In the genomic region with DNA sequence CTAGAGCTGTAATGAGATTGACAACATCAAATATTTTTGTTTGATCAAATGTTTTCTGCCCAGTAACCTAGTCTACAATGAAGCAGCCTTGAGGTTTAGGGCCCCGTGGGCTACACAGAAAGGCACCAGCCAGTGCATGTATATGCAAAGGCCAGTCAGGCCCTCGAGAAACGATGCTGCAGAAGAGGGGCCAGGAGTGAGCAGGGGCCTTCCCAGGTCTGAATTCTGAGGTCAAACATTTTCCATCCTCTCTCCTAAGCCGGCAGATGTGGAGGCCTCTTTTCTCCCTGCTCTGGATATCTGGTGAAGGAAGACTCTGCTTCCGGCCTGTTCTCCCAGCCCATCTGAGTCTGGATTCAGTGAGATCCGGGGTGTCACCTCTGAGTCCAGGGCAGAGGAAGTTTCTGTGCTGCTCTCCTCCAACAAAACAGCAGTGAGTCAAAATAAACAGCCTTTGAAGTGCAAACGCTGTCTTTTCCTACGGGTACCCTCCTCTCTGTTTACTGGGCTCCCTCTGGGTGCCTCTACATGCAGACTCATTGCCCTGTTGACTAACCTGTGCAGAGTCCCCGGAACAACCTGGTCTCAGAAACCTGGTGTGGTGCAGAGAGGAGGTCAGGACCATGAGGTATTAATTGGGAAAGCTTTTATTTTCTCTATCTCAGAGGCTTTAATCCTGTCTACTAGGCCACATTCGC, we compare ENCODE assay signal across 12 mouse cellular contexts. TPM values are rescaled to one million over a fixed set of nuclear protein-coding genes. Genes with fewer than 3 reads are reported as not detected.
A peak's percentile ranks its signal among the peaks of the same experiment; 100 is the strongest.
DNase-seq lines count a peak whose midpoint lies in the region; ATAC-seq lines count a peak whose summit lies in the region.
"Had no signal": no experiment of that assay in that cellular context is flagged by ENCODE, and none has a peak within 500 bp of the region (broad histone marks: within the 10 kb centered on the region; RNA-seq: fewer than 3 reads in every experiment).

No protein-coding gene starts in this region.

- 0 out of 2 replicates have a peak, but pooled peaks have one; percentile 23 for ATAC-seq in embryonic facial prominence, embryonic 11.5 days (replicated peaks; ENCODE audit: insufficient number of reproducible peaks, low FRiP score, low TSS enrichment, low read depth)
- peak; percentile 57 for ATAC-seq in kidney, embryonic 16.5 days (ENCODE audit: low FRiP score, low TSS enrichment)
- ATAC-seq in neural tube, embryonic 14.5 days (ENCODE audit: low read depth), result 0 out of 2 replicates have a peak, but pooled peaks have one; percentile 9
- no peak for ATAC-seq in neural tube, embryonic 15.5 days (ENCODE audit: low FRiP score)

- WGBS in embryonic facial prominence, embryonic 11.5 days, result 23% methylated on average over 10 of the region's 10 CpGs
- 21% methylated on average over 10 of the region's 10 CpGs for WGBS in embryonic facial prominence, embryonic 10.5 days
- WGBS in kidney, embryonic 16.5 days, result 30% methylated on average over 10 of the region's 10 CpGs
- WGBS in neural tube, embryonic 14.5 days, result 24% methylated on average over 10 of the region's 10 CpGs
- 24% methylated on average over 10 of the region's 10 CpGs for WGBS in neural tube, embryonic 15.5 days

- no peak overlapping the region for H3K4me2 ChIP-seq in embryonic facial prominence, embryonic 11.5 days (ENCODE audit: low read depth, low read length)
- H3K4me2 ChIP-seq in kidney, embryonic 16.5 days (replicated peaks; ENCODE audit: low read depth, low read length), result no peak overlapping the region
- H3K4me2 ChIP-seq in neural tube, embryonic 14.5 days (ENCODE audit: low read depth, low read length), result no peak overlapping the region
- no peak overlapping the region for H3K4me2 ChIP-seq in neural tube, embryonic 15.5 days
- H3K4me2 ChIP-seq: liver, embryonic 13.5 days had no signal

- no peak for DNase-seq in embryonic facial prominence, embryonic 11.5 days (ENCODE audit: low spot score)
- DNase-seq in embryonic facial prominence, embryonic 10.5 days (ENCODE audit: low spot score), result no peak
- no peak for DNase-seq in kidney, adult 8-10 months
- DNase-seq in cerebellum, adult 8-10 months, result no peak
- no peak for DNase-seq in adrenal gland, postnatal 36 days

- no peak overlapping the region for H3K27ac ChIP-seq in embryonic facial prominence, embryonic 11.5 days (replicated peaks; ENCODE audit: low read depth, low read length)
- H3K27ac ChIP-seq in embryonic facial prominence, embryonic 10.5 days (replicated peaks), result no peak overlapping the region; the same call in 1 of the 2 replicates
- H3K27ac ChIP-seq in kidney, embryonic 16.5 days (ENCODE audit: low read length), result no peak overlapping the region
- no peak overlapping the region for H3K27ac ChIP-seq in neural tube, embryonic 14.5 days (ENCODE audit: low read depth, low read length)
- H3K27ac ChIP-seq in neural tube, embryonic 15.5 days (replicated peaks), result no peak overlapping the region
- H3K27ac ChIP-seq: heart, adult 2 months; liver, embryonic 13.5 days had no signal

- no peaks in the 10 kb centered on the region for H3K36me3 ChIP-seq in embryonic facial prominence, embryonic 11.5 days (replicated peaks; ENCODE audit: control insufficient read depth, insufficient read depth, low read depth, low read length)
- no peaks in the 10 kb centered on the region for H3K36me3 ChIP-seq in embryonic facial prominence, embryonic 10.5 days (replicated peaks)
- no peaks in the 10 kb centered on the region for H3K36me3 ChIP-seq in kidney, embryonic 16.5 days (ENCODE audit: insufficient read depth, low read length)
- no peaks in the 10 kb centered on the region for H3K36me3 ChIP-seq in neural tube, embryonic 14.5 days (ENCODE audit: control insufficient read depth, insufficient read depth, low read length)
- no peaks in the 10 kb centered on the region for H3K36me3 ChIP-seq in neural tube, embryonic 15.5 days
- H3K36me3 ChIP-seq: liver, embryonic 13.5 days had no signal

- no peaks in the 10 kb centered on the region for H3K27me3 ChIP-seq in embryonic facial prominence, embryonic 11.5 days (ENCODE audit: control insufficient read depth, insufficient read depth, low read length)
- H3K27me3 ChIP-seq in embryonic facial prominence, embryonic 10.5 days (replicated peaks; ENCODE audit: low read depth, poor library complexity, severe bottlenecking), result 0 out of 2 replicates have a peak, but pooled peaks cover 11% of the 10 kb centered on the region
- no peaks in the 10 kb centered on the region for H3K27me3 ChIP-seq in kidney, embryonic 16.5 days (ENCODE audit: insufficient read depth, low read length)
- no peaks in the 10 kb centered on the region for H3K27me3 ChIP-seq in neural tube, embryonic 14.5 days (ENCODE audit: control insufficient read depth, insufficient read depth, low read length)
- H3K27me3 ChIP-seq in neural tube, embryonic 15.5 days (replicated peaks), result peaks cover 26% of the 10 kb centered on the region

- no peak overlapping the region for H3K9ac ChIP-seq in embryonic facial prominence, embryonic 11.5 days (replicated peaks; ENCODE audit: low read length)
- H3K9ac ChIP-seq in kidney, embryonic 16.5 days (replicated peaks; ENCODE audit: low read length), result no peak overlapping the region
- no peak overlapping the region for H3K9ac ChIP-seq in neural tube, embryonic 14.5 days (replicated peaks; ENCODE audit: low read depth, low read length)
- H3K9ac ChIP-seq in neural tube, embryonic 15.5 days (replicated peaks), result no peak overlapping the region
- H3K9ac ChIP-seq: liver, embryonic 13.5 days had no signal

- no peak overlapping the region for H3K4me3 ChIP-seq in embryonic facial prominence, embryonic 11.5 days (ENCODE audit: low read depth, low read length)
- H3K4me3 ChIP-seq in embryonic facial prominence, embryonic 10.5 days, result no peak overlapping the region
- H3K4me3 ChIP-seq in kidney, embryonic 16.5 days (ENCODE audit: low read length), result no peak overlapping the region
- no peak overlapping the region for H3K4me3 ChIP-seq in neural tube, embryonic 14.5 days (ENCODE audit: low read depth, low read length)
- no peak overlapping the region for H3K4me3 ChIP-seq in neural tube, embryonic 15.5 days (replicated peaks)
- H3K4me3 ChIP-seq: heart, adult 2 months; liver, embryonic 13.5 days had no signal

- H3K4me1 ChIP-seq in embryonic facial prominence, embryonic 11.5 days (ENCODE audit: control insufficient read depth, insufficient read depth, low read length), result no peaks in the 10 kb centered on the region
- H3K4me1 ChIP-seq in embryonic facial prominence, embryonic 10.5 days, result peaks cover 23% of the 10 kb centered on the region
- no peaks in the 10 kb centered on the region for H3K4me1 ChIP-seq in kidney, embryonic 16.5 days (ENCODE audit: insufficient read depth, low read length)
- no peaks in the 10 kb centered on the region for H3K4me1 ChIP-seq in neural tube, embryonic 14.5 days (ENCODE audit: control insufficient read depth, insufficient read depth, low read length)
- H3K4me1 ChIP-seq in neural tube, embryonic 15.5 days, result peaks cover 3% of the 10 kb centered on the region; the same call in 1 of the 2 replicates
- H3K4me1 ChIP-seq: liver, embryonic 13.5 days had no signal

- H3K9me3 ChIP-seq in embryonic facial prominence, embryonic 11.5 days (replicated peaks; ENCODE audit: control insufficient read depth, low read length), result no peaks in the 10 kb centered on the region
- H3K9me3 ChIP-seq in embryonic facial prominence, embryonic 10.5 days, result no peaks in the 10 kb centered on the region
- no peaks in the 10 kb centered on the region for H3K9me3 ChIP-seq in kidney, embryonic 16.5 days (ENCODE audit: low read length)
- no peaks in the 10 kb centered on the region for H3K9me3 ChIP-seq in neural tube, embryonic 14.5 days (ENCODE audit: control insufficient read depth, low read length)
- no peaks in the 10 kb centered on the region for H3K9me3 ChIP-seq in neural tube, embryonic 15.5 days (replicated peaks)
- H3K9me3 ChIP-seq: liver, embryonic 13.5 days had no signal

RNA-seq across cellular contexts. Expression of a gene that starts 24.0 kb away (rescaled TPM):
- 3.0 and 4.8 TPM in 2 replicates for polyA plus RNA-seq in embryonic facial prominence, embryonic 11.5 days (2014; fragmentation: Nextera tagmentation; extraction: Ambion mirVana)
- polyA plus RNA-seq in embryonic facial prominence, embryonic 10.5 days (2016; fragmentation: Nextera tagmentation; extraction: Ambion mirVana), result 15.8 and 21.0 TPM in 2 replicates
- 1.5 and 1.8 TPM in 2 replicates for polyA plus RNA-seq in kidney, embryonic 16.5 days (2015; fragmentation: Nextera tagmentation; extraction: Ambion mirVana)
- 8.9 and 12.0 TPM in 2 replicates for polyA plus RNA-seq in neural tube, embryonic 14.5 days (2014; fragmentation: Nextera tagmentation; extraction: Ambion mirVana)
- polyA plus RNA-seq in neural tube, embryonic 15.5 days (2015; fragmentation: Nextera tagmentation; extraction: Ambion mirVana), result 9.7 and 10.8 TPM in 2 replicates
- 10 to 100 TPM; 33.5 to 62.9 TPM for total RNA-seq in adrenal gland, postnatal 36 days (2021)

RNA-seq across cellular contexts. Expression of a gene that starts 50.9 kb away (rescaled TPM):
- polyA plus RNA-seq in embryonic facial prominence, embryonic 11.5 days (2014; fragmentation: Nextera tagmentation; extraction: Ambion mirVana), result 1.3 and 2.5 TPM in 2 replicates
- 1.0 and 4.7 TPM in 2 replicates for polyA plus RNA-seq in embryonic facial prominence, embryonic 10.5 days (2016; fragmentation: Nextera tagmentation; extraction: Ambion mirVana)
- 0.78 and 0.86 TPM in 2 replicates for polyA plus RNA-seq in kidney, embryonic 16.5 days (2015; fragmentation: Nextera tagmentation; extraction: Ambion mirVana)
- polyA plus RNA-seq in neural tube, embryonic 14.5 days (2014; fragmentation: Nextera tagmentation; extraction: Ambion mirVana), result 1.6 and 4.5 TPM in 2 replicates
- 2.3 and 3.2 TPM in 2 replicates for polyA plus RNA-seq in neural tube, embryonic 15.5 days (2015; fragmentation: Nextera tagmentation; extraction: Ambion mirVana)
- total RNA-seq in adrenal gland, postnatal 36 days (2021), result 1 to 10 TPM; 4.6 to 5.5 TPM
- total RNA-seq: heart, postnatal 10 days had no signal
- polyA plus RNA-seq: Patski had no signal
